Mouse (Mus musculus) megakaryocyte, embryonic 14.5 days (primary cell): ENCODE data around the gene Tshz2. TPM values are rescaled to one million over a fixed set of nuclear protein-coding genes. Genes with fewer than 3 reads are reported as not detected.
"Not testable (repeated sequence)": the region's sequence is repeated elsewhere in the genome, so short reads cannot be mapped to it uniquely, and the experiment has no call there.

Experiments used
- H3K27me3 ChIP-seq: replicated peaks from 2 replicates; pipeline ENCODE3; 2012; ENCODE audit warnings: inconsistent platforms
- H3K36me3 ChIP-seq: replicated peaks from 2 replicates; pipeline ENCODE3; 2012; ENCODE audit warnings: low read length, inconsistent platforms, mixed read lengths
- H3K4me1 ChIP-seq: 2 replicates; pipeline ENCODE4 v1.6.1; 2012; ENCODE audit warnings: inconsistent platforms
- H3K4me3 ChIP-seq: replicated peaks from 2 replicates; pipeline ENCODE3; 2012; ENCODE audit warnings: moderate library complexity, mild to moderate bottlenecking, inconsistent platforms
- H3K9me3 ChIP-seq: 2 replicates; pipeline ENCODE4 v1.6.1; 2012; ENCODE audit warnings: inconsistent platforms
- FLI1 ChIP-seq: IDR thresholded peaks from 2 replicates; pipeline ENCODE4 v1.6.1; 2012; ENCODE audit warnings: low read length, inconsistent platforms, mixed read lengths
- GATA1 ChIP-seq: IDR thresholded peaks from 3 replicates; pipeline ENCODE4 v1.6.1; 2012; ENCODE audit warnings: mixed read lengths, low read length, inconsistent platforms, borderline replicate concordance
- polyA plus RNA-seq: library from polyadenylated mRNA; stranded (reverse); fragments of >175 nt; gene quantifications from 2 replicates; pipeline ENCODE4 v1.2.3, GENCODE M21; 2012; ENCODE audit warnings: low replicate concordance; ENCODE audit not compliant: insufficient read depth

The Tshz2 gene
- polyA plus RNA-seq, 1 experiment = not detected

DNA sequence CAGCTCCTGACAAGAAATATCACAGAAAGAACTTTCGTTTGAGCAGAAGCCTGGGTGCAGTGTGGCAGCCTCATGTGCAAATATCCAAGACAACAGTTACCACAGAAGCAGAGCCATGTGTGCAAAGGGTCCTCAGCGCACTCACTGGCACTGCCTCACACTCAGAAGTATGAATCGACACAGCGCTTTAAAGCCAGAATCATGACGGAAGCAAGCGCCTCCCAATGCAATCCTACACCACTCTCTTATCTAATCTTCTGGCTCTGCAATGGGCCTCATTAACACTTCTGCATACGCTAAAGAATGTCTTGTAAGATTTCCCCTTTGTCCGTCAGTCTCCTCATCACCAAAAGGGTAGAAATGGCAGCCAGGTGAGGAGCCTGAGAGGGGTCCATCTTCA is 133.4 kb downstream of the Tshz2 start:
- H3K4me3 ChIP-seq = no peak overlapping the region
- TF ChIP-seq FLI1 (no peak), GATA1 (no peak)
- H3K36me3 ChIP-seq = no peaks in the 10 kb centered on the region
- H3K27me3 ChIP-seq = no peaks in the 10 kb centered on the region
- H3K4me1 ChIP-seq = no peaks in the 10 kb centered on the region
- H3K9me3 ChIP-seq = peaks cover 46% of the 10 kb centered on the region

DNA sequence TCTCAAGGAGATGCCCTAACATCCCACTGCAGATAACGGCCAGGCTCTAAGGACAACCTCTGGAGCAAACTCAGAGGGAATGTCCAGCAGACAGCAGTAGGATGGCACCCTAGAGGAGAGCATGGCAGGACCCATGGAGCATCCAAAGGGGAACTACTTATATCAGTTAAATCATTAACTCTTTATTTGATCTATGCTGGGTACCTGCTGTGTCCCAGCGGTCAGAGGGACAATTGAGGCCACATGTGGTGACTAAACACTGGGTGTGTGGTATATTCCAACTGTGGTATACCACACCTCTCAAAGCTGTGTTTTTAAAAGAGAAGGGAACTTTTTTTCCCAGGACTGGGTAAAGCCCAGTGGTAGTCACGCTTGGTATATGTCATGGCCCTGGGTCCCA is 134.5 kb downstream of the Tshz2 start:
- Histone ChIP-seq H3K4me3 (no peak overlapping the region), H3K27me3 (no peaks in the 10 kb centered on the region), H3K4me1 (no peaks in the 10 kb centered on the region), H3K9me3 (peaks cover 46% of the 10 kb centered on the region), H3K36me3 (no peaks in the 10 kb centered on the region)
- TF ChIP-seq FLI1 = no peak

GRCm38 (mm10) chr2:169775078-169775477 is 142.3 kb downstream of the Tshz2 start:
- Histone ChIP-seq H3K9me3 (peaks cover 41% of the 10 kb centered on the region), H3K4me1 (no peaks in the 10 kb centered on the region), H3K4me3 (no peak overlapping the region), H3K27me3 (no peaks in the 10 kb centered on the region), H3K36me3 (no peaks in the 10 kb centered on the region)
- no peak for TF ChIP-seq GATA1
- TF ChIP-seq FLI1 = no peak

DNA sequence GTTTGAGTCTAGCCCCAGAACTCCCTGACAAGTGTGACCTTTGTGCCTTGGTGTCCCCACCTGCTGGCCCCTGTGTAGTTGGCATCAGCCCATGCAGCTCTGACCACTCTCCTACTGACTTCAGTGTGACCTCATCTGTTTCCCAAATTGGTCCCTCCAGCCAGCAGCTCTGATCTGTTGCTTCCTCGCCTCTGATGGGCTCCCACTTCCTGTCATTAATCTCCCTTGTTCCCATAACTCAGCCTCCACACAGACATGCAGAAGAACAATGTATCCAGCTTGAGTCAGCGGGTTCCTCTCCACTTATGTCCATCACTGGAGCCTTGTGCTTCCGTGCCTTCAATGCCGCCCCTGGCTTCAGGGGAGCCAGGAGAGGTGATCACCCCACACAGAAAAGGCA is 144.4 kb downstream of the Tshz2 start:
- Histone ChIP-seq H3K27me3 (no peaks in the 10 kb centered on the region), H3K4me1 (no peaks in the 10 kb centered on the region), H3K9me3 (peaks cover 37% of the 10 kb centered on the region), H3K36me3 (no peaks in the 10 kb centered on the region), H3K4me3 (no peak overlapping the region)
- TF ChIP-seq FLI1 (no peak), GATA1 (no peak)

DNA sequence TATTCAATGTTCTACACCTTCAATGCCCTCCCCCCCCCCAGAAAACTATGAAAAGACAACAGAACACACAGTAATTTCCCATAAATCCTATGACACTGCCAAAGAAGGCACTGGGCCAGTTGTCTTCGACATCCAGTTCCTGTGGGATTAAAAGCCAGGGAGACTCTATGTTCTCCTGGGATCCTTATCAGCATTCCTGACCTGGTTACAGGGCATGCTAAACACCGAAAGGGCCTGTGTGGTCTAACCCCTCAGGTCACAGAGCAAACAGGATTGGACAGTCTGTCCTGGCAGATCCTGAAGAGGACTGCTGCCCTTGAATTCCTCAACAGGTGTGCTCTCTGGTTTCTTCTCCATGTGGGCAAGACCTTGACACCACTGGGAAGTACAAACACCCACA is 145.0 kb downstream of the Tshz2 start:
- H3K27me3 ChIP-seq = no peaks in the 10 kb centered on the region
- H3K4me1 ChIP-seq = no peaks in the 10 kb centered on the region
- no peaks in the 10 kb centered on the region for H3K36me3 ChIP-seq
- H3K4me3 ChIP-seq = no peak overlapping the region
- peaks cover 35% of the 10 kb centered on the region for H3K9me3 ChIP-seq
- TF ChIP-seq FLI1 (no peak), GATA1 (no peak)

GRCm38 (mm10) chr2:169778740-169779345 is 146.0 kb downstream of the Tshz2 start:
- TF ChIP-seq FLI1 = no peak
- TF ChIP-seq GATA1 = no peak
- no peak overlapping the region for H3K4me3 ChIP-seq
- peaks cover 44% of the 10 kb centered on the region for H3K9me3 ChIP-seq
- H3K27me3 ChIP-seq = no peaks in the 10 kb centered on the region
- no peaks in the 10 kb centered on the region for H3K36me3 ChIP-seq
- no peaks in the 10 kb centered on the region for H3K4me1 ChIP-seq

DNA sequence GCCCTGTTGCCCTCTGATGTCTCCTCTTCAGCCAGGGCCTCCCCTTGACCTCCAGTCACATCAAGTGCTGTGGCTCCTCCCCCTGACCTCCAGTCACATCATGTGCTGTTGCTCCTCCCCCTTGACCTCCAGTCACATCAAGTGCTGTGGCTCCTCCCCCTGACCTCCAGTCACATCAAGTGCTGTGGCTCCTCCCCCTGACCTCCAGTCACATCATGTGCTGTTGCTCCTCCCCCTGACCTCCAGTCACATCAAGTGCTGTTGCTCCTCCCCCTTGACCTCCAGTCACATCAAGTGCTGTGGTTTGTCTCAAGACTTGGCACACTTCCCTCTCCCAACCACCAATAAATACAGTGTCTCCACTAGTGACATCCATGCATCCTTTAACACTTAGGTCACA is 148.9 kb downstream of the Tshz2 start:
- H3K9me3 ChIP-seq = peaks cover 45% of the 10 kb centered on the region
- H3K36me3 ChIP-seq, H3K4me3 ChIP-seq, H3K4me1 ChIP-seq, H3K27me3 ChIP-seq: not testable (repeated sequence)

- no peaks in the 10 kb centered on the region for H3K4me1 ChIP-seq
- H3K36me3 ChIP-seq = no peaks in the 10 kb centered on the region
- no peaks in the 10 kb centered on the region for H3K27me3 ChIP-seq
- H3K9me3 ChIP-seq = peaks cover 38% of the 10 kb centered on the region
- peak overlapping the region; percentile 14 for H3K4me3 ChIP-seq
- TF ChIP-seq FLI1 (no peak), GATA1 (no peak)
Observed at GRCm38 (mm10) chr2:169782874-169783680, 150.3 kb downstream of the Tshz2 start.

GRCm38 (mm10) chr2:169783681-169784033 is 150.8 kb downstream of the Tshz2 start:
- Histone ChIP-seq H3K4me1 (no peaks in the 10 kb centered on the region), H3K27me3 (no peaks in the 10 kb centered on the region), H3K9me3 (peaks cover 38% of the 10 kb centered on the region), H3K36me3 (no peaks in the 10 kb centered on the region), H3K4me3 (no peak overlapping the region)
- TF ChIP-seq FLI1 (no peak), GATA1 (no peak)

DNA sequence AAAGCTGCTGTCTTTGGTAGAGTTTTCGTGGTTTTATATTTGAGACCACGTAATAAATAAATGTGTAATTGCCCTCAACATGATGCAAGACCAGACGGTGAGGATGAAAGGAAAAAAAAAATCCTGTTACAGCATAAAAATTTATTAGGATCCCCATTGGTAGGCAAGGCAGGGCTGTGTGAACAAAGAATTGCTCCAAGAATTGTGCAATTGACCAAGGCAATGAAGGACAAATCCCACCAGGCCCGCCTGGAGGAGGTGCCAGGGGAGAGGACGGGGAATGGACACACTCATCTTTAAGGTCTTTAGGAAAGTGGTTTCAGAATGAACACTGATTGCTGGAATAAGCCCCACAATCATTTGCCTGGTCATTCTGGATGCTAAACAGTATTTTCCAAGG is 154.6 kb downstream of the Tshz2 start:
- Histone ChIP-seq H3K4me1 (peaks cover 4% of the 10 kb centered on the region; the same call in 1 of the 2 replicates), H3K4me3 (no peak overlapping the region), H3K36me3 (no peaks in the 10 kb centered on the region), H3K9me3 (peaks cover 24% of the 10 kb centered on the region), H3K27me3 (no peaks in the 10 kb centered on the region)
- TF ChIP-seq GATA1 (no peak), FLI1 (no peak)
